ENCODE assay signal across 9 mouse cellular contexts in genomic region chr10:82811855-82812431, GRCm38 (mm10). TPM values are rescaled to one million over a fixed set of nuclear protein-coding genes. Genes with fewer than 3 reads are reported as not detected.
DNase-seq lines count a peak whose midpoint lies in the region; ATAC-seq lines count a peak whose summit lies in the region.
"Had no signal": no experiment of that assay in that cellular context is flagged by ENCODE, and none has a peak within 500 bp of the region (broad histone marks: within the 10 kb centered on the region; RNA-seq: fewer than 3 reads in every experiment).

No protein-coding gene starts in this region.

- intact Hi-C loops in left cerebral cortex, postnatal 25 days (cut with DNase I): loop anchor here (1.0 to 5.0 kb wide), 2 partner anchors 45 to 89 kb away; no protein-coding TSS in a partner anchor

- H3K36me3 ChIP-seq in hindbrain, embryonic 16.5 days (ENCODE audit: control insufficient read depth, insufficient read depth, low read length): no peaks in the 10 kb centered on the region

- DNase-seq in cerebellum, postnatal 4 days (ENCODE audit: low spot score in 2 of 2): peak; percentile 71 to 86
- DNase-seq in gastrocnemius, adult 8-10 months (ENCODE audit: low spot score in 2 of 2): peak; percentile 51 to 54
- peak; percentile 61 to 74 for DNase-seq in left cerebral cortex, postnatal 25 days (ENCODE audit: low spot score in 2 of 2)
- DNase-seq in right cerebral cortex, postnatal 10 days (ENCODE audit: low spot score in 2 of 2): peak; percentile 65 to 84
- peak; percentile 22 for DNase-seq in urinary bladder, postnatal 10 days (ENCODE audit: low spot score)

- peaks cover 3% of the 10 kb centered on the region; the same call in 1 of the 2 replicates for H3K4me1 ChIP-seq in hindbrain, embryonic 16.5 days (ENCODE audit: control insufficient read depth, insufficient read depth, low read depth, low read length)

- WGBS in hindbrain, embryonic 16.5 days: 6% methylated on average over 36 of the region's 52 CpGs

- H3K27ac ChIP-seq in hindbrain, embryonic 16.5 days (ENCODE audit: low read depth, low read length): no peak overlapping the region
- H3K27ac ChIP-seq: macrophage had no signal

- no peaks in the 10 kb centered on the region for H3K9me3 ChIP-seq in hindbrain, embryonic 16.5 days (ENCODE audit: control insufficient read depth, low read length)

- H3K4me3 ChIP-seq in hindbrain, embryonic 16.5 days (ENCODE audit: low read length): peak overlapping the region; percentile 65

- peak overlapping the region; percentile 89 for H3K4me2 ChIP-seq in hindbrain, embryonic 16.5 days (ENCODE audit: low read length)

- H3K9ac ChIP-seq in hindbrain, embryonic 16.5 days (ENCODE audit: low read depth, low read length): peak overlapping the region; percentile 74

- no peaks in the 10 kb centered on the region for H3K27me3 ChIP-seq in hindbrain, embryonic 16.5 days (replicated peaks; ENCODE audit: control insufficient read depth, insufficient read depth, low read length)

- peak; percentile 87 for ATAC-seq in activated CD4-positive, CD25-positive, alpha-beta regulatory T cell, adult 4 months
- ATAC-seq in hindbrain, embryonic 16.5 days: peak; percentile 84
- peak; percentile 60 for ATAC-seq in megakaryocyte-erythroid progenitor cell, adult 5-6 weeks (replicated peaks; ENCODE audit: low FRiP score, low TSS enrichment, poor library complexity, severe bottlenecking)

RNA-seq across cellular contexts. Expression of gene Txnrd1, which starts 21.8 kb away (rescaled TPM):
- polyA plus RNA-seq in activated CD4-positive, CD25-positive, alpha-beta regulatory T cell, adult 4 months (2017; shearing (Covaris generic)): 10 to 100 TPM; 27.5 to 28.0 TPM
- 10 to 100 TPM; 56.7 to 79.1 (median 63.5) TPM for total RNA-seq in gastrocnemius, adult 8-10 months (2022)
- 87.1 and 104 TPM in 2 replicates for polyA plus RNA-seq in hindbrain, embryonic 16.5 days (2015; fragmentation: Nextera tagmentation; extraction: Ambion mirVana)
- total RNA-seq in left cerebral cortex, postnatal 25 days (2021): 10 to 100 TPM; 43.0 to 43.4 TPM
- total RNA-seq in megakaryocyte-erythroid progenitor cell, adult 5-6 weeks (2014; fragmentation: Nextera tagmentation): 49.0 and 54.4 TPM in 2 replicates
- 88.2 and 94.7 TPM in 2 replicates for total RNA-seq in megakaryocyte-erythroid progenitor cell, adult 5-6 weeks (2017)

RNA-seq across cellular contexts. Expression of gene Nfyb, which starts 48.0 kb away (rescaled TPM):
- 10 to 100 TPM; 78.3 to 81.3 TPM for polyA plus RNA-seq in activated CD4-positive, CD25-positive, alpha-beta regulatory T cell, adult 4 months (2017; shearing (Covaris generic))
- 10 to 100 TPM; 31.3 to 42.5 (median 39.8) TPM for total RNA-seq in gastrocnemius, adult 8-10 months (2022)
- 37.3 and 38.5 TPM in 2 replicates for polyA plus RNA-seq in hindbrain, embryonic 16.5 days (2015; fragmentation: Nextera tagmentation; extraction: Ambion mirVana)
- 10 to 100 TPM; 59.7 to 63.4 TPM for total RNA-seq in left cerebral cortex, postnatal 25 days (2021)
- 41.2 and 50.7 TPM in 2 replicates for total RNA-seq in megakaryocyte-erythroid progenitor cell, adult 5-6 weeks (2014; fragmentation: Nextera tagmentation)
- 84.3 and 108 TPM in 2 replicates for total RNA-seq in megakaryocyte-erythroid progenitor cell, adult 5-6 weeks (2017)

RNA-seq across cellular contexts. Expression of gene Eid3, which starts 54.5 kb away (rescaled TPM):
- 1 to 10 TPM in 1 of 2 experiments, under 1 TPM in 1; 0.76 to 1.2 TPM for polyA plus RNA-seq in activated CD4-positive, CD25-positive, alpha-beta regulatory T cell, adult 4 months (2017; shearing (Covaris generic))
- total RNA-seq in gastrocnemius, adult 8-10 months (2022): 1 to 10 TPM in 2 of 4 experiments, under 1 TPM in 2; 0.63 to 1.1 (median 1.0) TPM
- polyA plus RNA-seq in hindbrain, embryonic 16.5 days (2015; fragmentation: Nextera tagmentation; extraction: Ambion mirVana): 0.35 TPM in 2 replicates
- total RNA-seq in left cerebral cortex, postnatal 25 days (2021): 1 to 10 TPM in 1 of 2 experiments, under 1 TPM in 1; 0.66 to 2.4 TPM
- total RNA-seq in megakaryocyte-erythroid progenitor cell, adult 5-6 weeks (2014; fragmentation: Nextera tagmentation): 3.6 and 7.4 TPM in 2 replicates
- total RNA-seq in megakaryocyte-erythroid progenitor cell, adult 5-6 weeks (2017): 3.9 TPM in 1 of 2 replicates, not detected in the other

Comparison
In these comparisons a context has a peak if more than half of its experiments do, and no peak if none do; other contexts are left out.
1. DNase-seq: peak in every context shown above with its lines; median percentile 78 in cerebellum, postnatal 4 days; 74 in right cerebral cortex, postnatal 10 days; 68 in left cerebral cortex, postnatal 25 days; 52 in gastrocnemius, adult 8-10 months; 22 in urinary bladder, postnatal 10 days.